Comparison of ENCODE assay signal across 8 mouse cellular contexts in the genomic region with DNA sequence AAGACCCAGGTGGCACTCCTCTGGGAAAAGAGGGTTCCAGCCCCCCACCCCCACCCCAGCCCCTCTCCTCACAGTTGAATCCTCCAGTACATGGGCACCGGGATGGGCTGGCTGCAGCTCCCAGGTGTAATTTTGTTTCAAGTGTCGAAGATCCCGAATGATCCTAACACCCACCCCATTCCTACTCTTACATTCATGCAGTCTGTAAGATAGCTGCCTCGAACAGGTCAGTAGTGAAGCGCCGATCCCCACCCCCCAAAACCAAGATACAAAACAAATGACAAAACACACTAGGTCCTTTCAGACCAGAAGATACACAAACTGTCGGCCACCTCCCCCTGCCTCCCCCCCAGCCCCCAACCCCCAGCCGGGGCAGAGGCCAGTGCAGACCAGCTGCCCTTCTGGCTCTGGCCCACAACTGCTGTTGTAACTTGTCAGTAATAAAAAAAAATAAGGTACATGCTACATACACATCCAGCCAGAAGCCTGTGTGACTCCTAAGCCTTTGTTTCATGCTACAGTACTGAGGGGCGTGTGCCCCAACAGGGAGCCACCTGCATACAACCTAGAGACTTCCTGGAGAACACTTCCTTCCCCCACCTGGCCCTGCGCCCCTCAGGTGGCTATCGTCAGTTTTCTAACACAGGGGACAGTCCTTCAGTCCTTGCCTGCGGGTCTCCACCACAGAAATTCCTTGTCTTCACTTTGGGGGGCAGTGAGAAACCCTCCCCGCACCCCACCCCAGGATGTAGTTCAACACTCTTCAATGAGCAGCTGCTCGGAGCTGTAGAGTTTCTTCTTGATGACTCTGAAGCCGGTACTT. TPM values are rescaled to one million over a fixed set of nuclear protein-coding genes. Genes with fewer than 3 reads are reported as not detected.
A peak's percentile ranks its signal among the peaks of the same experiment; 100 is the strongest.
DNase-seq lines count a peak whose midpoint lies in the region; ATAC-seq and TF ChIP-seq lines count a peak whose summit lies in the region.

No protein-coding gene starts in this region.

- WGBS in lung, embryonic 15.5 days, result 32% methylated on average over 15 of the region's 15 CpGs
- 43% methylated on average over 15 of the region's 15 CpGs for WGBS in limb, embryonic 11.5 days
- WGBS in olfactory bulb, adult 2 months, result 13% methylated on average over 15 of the region's 15 CpGs

- TF ChIP-seq POLR2A in olfactory bulb, adult 2 months (IDR thresholded peaks at IDR 0.05; ENCODE audit: insufficient read depth, low read depth, low read length), result no peak

- peaks cover 5% of the 10 kb centered on the region; the same call in 1 of the 2 replicates for H3K36me3 ChIP-seq in lung, embryonic 15.5 days
- H3K36me3 ChIP-seq in limb, embryonic 11.5 days (ENCODE audit: control insufficient read depth, insufficient read depth, low read length), result no peaks in the 10 kb centered on the region

- H3K9ac ChIP-seq in lung, embryonic 15.5 days, result peak overlapping the region; percentile 89
- peak overlapping the region; percentile 91 for H3K9ac ChIP-seq in limb, embryonic 11.5 days (ENCODE audit: low read length)

- ATAC-seq in lung, embryonic 15.5 days (ENCODE audit: borderline replicate concordance, extremely low read depth, low FRiP score, low TSS enrichment), result no peak
- ATAC-seq in limb, embryonic 11.5 days (ENCODE audit: insufficient number of reproducible peaks, low FRiP score, low TSS enrichment, low read depth), result no peak

- peak overlapping the region; percentile 90 for H3K27ac ChIP-seq in lung, embryonic 15.5 days
- H3K27ac ChIP-seq in limb, embryonic 11.5 days (replicated peaks; ENCODE audit: low read depth, low read length), result no peak overlapping the region
- H3K27ac ChIP-seq in olfactory bulb, adult 2 months (ENCODE audit: insufficient read depth, low read depth, low read length), result peak overlapping the region; percentile 94; the same call in 1 of the 2 replicates

- H3K4me2 ChIP-seq in lung, embryonic 15.5 days, result peak overlapping the region; percentile 86
- peak overlapping the region; percentile 94 for H3K4me2 ChIP-seq in limb, embryonic 11.5 days (ENCODE audit: low read depth, severe bottlenecking)

- peak overlapping the region; percentile 83 for H3K4me3 ChIP-seq in lung, embryonic 15.5 days
- peak overlapping the region; percentile 99 for H3K4me3 ChIP-seq in limb, embryonic 11.5 days (ENCODE audit: low read depth, low read length)
- peak overlapping the region; percentile 69 for H3K4me3 ChIP-seq in olfactory bulb, adult 2 months (ENCODE audit: insufficient read depth, low read depth, low read length)

- H3K27me3 ChIP-seq in lung, embryonic 15.5 days, result no peaks in the 10 kb centered on the region
- no peaks in the 10 kb centered on the region for H3K27me3 ChIP-seq in limb, embryonic 11.5 days (ENCODE audit: control insufficient read depth, insufficient read depth, low read length)

- intact Hi-C loops in left cerebral cortex, postnatal 25 days (cut with DNase I), result no loop called here

- peaks cover 49% of the 10 kb centered on the region for H3K4me1 ChIP-seq in lung, embryonic 15.5 days
- peaks cover 26% of the 10 kb centered on the region for H3K4me1 ChIP-seq in limb, embryonic 11.5 days (ENCODE audit: control insufficient read depth, insufficient read depth, low read length)
- peaks cover 18% of the 10 kb centered on the region for H3K4me1 ChIP-seq in olfactory bulb, adult 2 months (ENCODE audit: control insufficient read depth, insufficient read depth, low read length)

- no peak for TF ChIP-seq CTCF in olfactory bulb, adult 2 months (IDR thresholded peaks at IDR 0.05; ENCODE audit: insufficient read depth, low read depth, low read length)

- peak; percentile 45 to 70 for DNase-seq in adrenal gland, adult (ENCODE audit: inconsistent age in 2 of 2, low spot score in 1 of 2)
- DNase-seq in adrenal gland, postnatal 4 days (ENCODE audit: low spot score in 2 of 2), result no peak
- DNase-seq in lung, postnatal 25 days (ENCODE audit: low spot score), result no peak
- no peak for DNase-seq in limb, embryonic 11.5 days (ENCODE audit: low spot score)
- DNase-seq in adrenal gland, postnatal 25 days, result no peak
- no peak for DNase-seq in left cerebral cortex, postnatal 25 days (ENCODE audit: low spot score in 2 of 2)

- H3K9me3 ChIP-seq in lung, embryonic 15.5 days, result no peaks in the 10 kb centered on the region
- no peaks in the 10 kb centered on the region for H3K9me3 ChIP-seq in limb, embryonic 11.5 days (ENCODE audit: control insufficient read depth, low read length)

RNA-seq across cellular contexts. Expression of gene Ddit4, which starts 1.6 kb away (rescaled TPM):
- total RNA-seq in adrenal gland, postnatal 4 days (2021), result 10 to 100 TPM; 59.7 to 80.6 TPM
- 43.2 and 49.6 TPM in 2 replicates for polyA plus RNA-seq in lung, embryonic 15.5 days (2015; fragmentation: Nextera tagmentation; extraction: Ambion mirVana)
- 6.8 and 10.2 TPM in 2 replicates for polyA plus RNA-seq in limb, embryonic 11.5 days (2014; fragmentation: Nextera tagmentation; extraction: Ambion mirVana)
- 264 TPM in 1 of 2 replicates, not detected in the other for polyA plus RNA-seq in olfactory bulb, adult 2 months (2012; ENCODE audit: insufficient read depth, insufficient read length, low replicate concordance, missing spikeins)
- 35.7 and 57.7 TPM in 2 replicates for total RNA-seq in adrenal gland, postnatal 25 days (2021)
- total RNA-seq in left cerebral cortex, postnatal 25 days (2021), result 10 to 100 TPM; 40.8 to 42.6 TPM

RNA-seq across cellular contexts. Expression of gene Ascc1, which starts 52.6 kb away (rescaled TPM):
- 10 to 100 TPM; 35.7 to 38.0 TPM for total RNA-seq in adrenal gland, postnatal 4 days (2021)
- polyA plus RNA-seq in lung, embryonic 15.5 days (2015; fragmentation: Nextera tagmentation; extraction: Ambion mirVana), result 42.4 and 45.2 TPM in 2 replicates
- polyA plus RNA-seq in limb, embryonic 11.5 days (2014; fragmentation: Nextera tagmentation; extraction: Ambion mirVana), result 45.2 and 46.7 TPM in 2 replicates
- polyA plus RNA-seq in olfactory bulb, adult 2 months (2012; ENCODE audit: insufficient read depth, insufficient read length, low replicate concordance, missing spikeins), result not detected in 2 replicates
- total RNA-seq in adrenal gland, postnatal 25 days (2021), result 28.8 and 33.8 TPM in 2 replicates
- total RNA-seq in left cerebral cortex, postnatal 25 days (2021), result 10 to 100 TPM; 15.1 to 15.5 TPM

RNA-seq across cellular contexts. Expression of gene Anapc16, which starts 52.9 kb away (rescaled TPM):
- total RNA-seq in adrenal gland, postnatal 4 days (2021), result 10 to 100 TPM; 82.2 to 88.4 TPM
- polyA plus RNA-seq in lung, embryonic 15.5 days (2015; fragmentation: Nextera tagmentation; extraction: Ambion mirVana), result 109 and 112 TPM in 2 replicates
- polyA plus RNA-seq in limb, embryonic 11.5 days (2014; fragmentation: Nextera tagmentation; extraction: Ambion mirVana), result 111 and 112 TPM in 2 replicates
- polyA plus RNA-seq in olfactory bulb, adult 2 months (2012; ENCODE audit: insufficient read depth, insufficient read length, low replicate concordance, missing spikeins), result not detected in 2 replicates
- total RNA-seq in adrenal gland, postnatal 25 days (2021), result 64.1 and 67.8 TPM in 2 replicates
- 10 to 100 TPM; 62.9 to 63.5 TPM for total RNA-seq in left cerebral cortex, postnatal 25 days (2021)

Comparison
In these comparisons a context has a peak if more than half of its experiments do, and no peak if none do; other contexts are left out.
1. DNase-seq: peak in adrenal gland, adult (2 of 2); none in adrenal gland, postnatal 4 days (0 of 2), lung, postnatal 25 days (single experiment), limb, embryonic 11.5 days (single experiment), adrenal gland, postnatal 25 days (single experiment) and left cerebral cortex, postnatal 25 days (0 of 2).
2. Peak in every context shown above with its lines, with median percentiles within 50 percentile points of each other: H3K4me3 ChIP-seq.